Mouse (Mus musculus) forebrain, embryonic 16.5 days (tissue): ENCODE measurements around the gene Ucma. TPM values are rescaled to one million over a fixed set of nuclear protein-coding genes. Genes with fewer than 3 reads are reported as not detected.

Experiments
- ATAC-seq: fragments of 200-750 bp; cut with Nextera tagmentation; 2 replicates; pipeline ENCODE4 v1.8.0; 2017; ENCODE audit warnings: mild to moderate bottlenecking, moderate library complexity
- H3K27ac ChIP-seq: fragments of 300-500 bp; sonication (generic); 2 replicates; pipeline ENCODE4 v1.5.1; 2014; ENCODE audit warnings: low read length, control low read depth
- H3K27me3 ChIP-seq: fragments of 300-500 bp; sonication (generic); replicated peaks from 2 replicates; pipeline ENCODE4 v1.6.1; 2014; ENCODE audit warnings: low read length; ENCODE audit not compliant: control insufficient read depth, insufficient read depth
- H3K36me3 ChIP-seq: fragments of 300-500 bp; sonication (generic); 2 replicates; pipeline ENCODE4 v1.6.1; 2014; ENCODE audit not compliant: control insufficient read depth, insufficient read depth
- H3K4me1 ChIP-seq: fragments of 300-500 bp; sonication (generic); replicated peaks from 2 replicates; pipeline ENCODE4 v1.6.1; 2014; ENCODE audit warnings: low read length; ENCODE audit not compliant: control insufficient read depth, insufficient read depth
- H3K4me2 ChIP-seq: fragments of 300-500 bp; sonication (generic); 2 replicates; pipeline ENCODE4 v1.6.1; 2014; ENCODE audit warnings: mild to moderate bottlenecking, low read length, control low read depth
- H3K4me3 ChIP-seq: fragments of 300-500 bp; sonication (generic); replicated peaks from 2 replicates; pipeline ENCODE4 v1.5.1; 2014; ENCODE audit warnings: mild to moderate bottlenecking, low read length, control low read depth
- H3K9ac ChIP-seq: fragments of 300-500 bp; sonication (generic); replicated peaks from 2 replicates; pipeline ENCODE4 v1.6.1; 2014; ENCODE audit warnings: low read depth, low read length, control low read depth
- H3K9me3 ChIP-seq: fragments of 300-500 bp; sonication (generic); 2 replicates; pipeline ENCODE4 v1.6.1; 2016; ENCODE audit warnings: low read length; ENCODE audit not compliant: control insufficient read depth
- WGBS: fragments of 180-500 bp; shearing (Covaris S2); extraction: QIAGEN DNeasy Blood & Tissue Kit; methylation state at CpG from one replicate; pipeline ENCODE4 v1.1.7; 2014; 5-methylcytosine and 5-hydroxymethylcytosine counted together
- polyA plus RNA-seq: library from polyadenylated mRNA; unstranded; fragments of >200 nt; fragmentation: Nextera tagmentation; extraction: Ambion mirVana; gene quantifications from 2 replicates; pipeline ENCODE4 v1.2.1, GENCODE M21; 2015

Gene Ucma
- polyA plus RNA-seq, 1 experiment from 2014 or later = not detected

GRCm38 (mm10) chr2:4967806-4968205, 8.1 kb upstream of the Ucma start:
- no peaks in the 10 kb centered on the region for H3K36me3 ChIP-seq
- H3K9ac ChIP-seq = no peak overlapping the region
- H3K9me3 ChIP-seq = no peaks in the 10 kb centered on the region
- H3K27me3 ChIP-seq = no peaks in the 10 kb centered on the region
- no peaks in the 10 kb centered on the region for H3K4me1 ChIP-seq
- 92% methylated on average over 2 of the region's 2 CpGs for WGBS
- no peak for ATAC-seq
- no peak overlapping the region for H3K4me3 ChIP-seq
- H3K27ac ChIP-seq = no peak overlapping the region
- H3K4me2 ChIP-seq = no peak overlapping the region

GRCm38 (mm10) chr2:4969083-4969482, 6.8 kb upstream of the Ucma start:
- Histone ChIP-seq H3K27ac (no peak overlapping the region), H3K4me3 (no peak overlapping the region), H3K36me3 (no peaks in the 10 kb centered on the region), H3K9ac (no peak overlapping the region), H3K27me3 (no peaks in the 10 kb centered on the region), H3K4me1 (no peaks in the 10 kb centered on the region), H3K4me2 (no peak overlapping the region), H3K9me3 (no peaks in the 10 kb centered on the region)
- 91% methylated on average over 1 of the region's 2 CpGs for WGBS
- ATAC-seq = no peak

DNA sequence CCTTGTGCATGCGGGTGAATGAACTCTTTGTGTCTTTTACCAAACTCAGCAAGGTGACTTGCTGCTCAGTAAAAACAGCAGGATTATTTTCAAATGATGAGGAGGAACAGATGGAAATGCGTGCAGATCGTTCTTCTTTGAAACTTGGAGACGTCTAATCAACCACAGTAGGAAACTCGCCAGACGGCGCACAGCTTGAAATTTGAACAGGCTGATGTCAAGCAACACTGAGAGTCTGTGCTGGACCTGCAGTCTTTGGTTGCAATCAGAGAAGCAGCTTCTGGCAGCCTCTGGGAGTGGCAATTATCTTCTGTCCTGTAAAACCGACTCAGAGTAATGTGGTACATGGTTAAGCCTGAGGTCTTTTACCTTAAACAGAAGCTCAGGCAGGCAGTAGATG, 2.2 kb downstream of the Ucma start:
- Histone ChIP-seq H3K4me1 (peaks cover 19% of the 10 kb centered on the region), H3K27me3 (no peaks in the 10 kb centered on the region), H3K4me2 (no peak overlapping the region), H3K4me3 (no peak overlapping the region), H3K27ac (peak overlapping the region; percentile 71), H3K36me3 (no peaks in the 10 kb centered on the region), H3K9ac (no peak overlapping the region), H3K9me3 (no peaks in the 10 kb centered on the region)
- peak; percentile 53 for ATAC-seq
- WGBS = 7% methylated on average over 8 of the region's 8 CpGs

DNA sequence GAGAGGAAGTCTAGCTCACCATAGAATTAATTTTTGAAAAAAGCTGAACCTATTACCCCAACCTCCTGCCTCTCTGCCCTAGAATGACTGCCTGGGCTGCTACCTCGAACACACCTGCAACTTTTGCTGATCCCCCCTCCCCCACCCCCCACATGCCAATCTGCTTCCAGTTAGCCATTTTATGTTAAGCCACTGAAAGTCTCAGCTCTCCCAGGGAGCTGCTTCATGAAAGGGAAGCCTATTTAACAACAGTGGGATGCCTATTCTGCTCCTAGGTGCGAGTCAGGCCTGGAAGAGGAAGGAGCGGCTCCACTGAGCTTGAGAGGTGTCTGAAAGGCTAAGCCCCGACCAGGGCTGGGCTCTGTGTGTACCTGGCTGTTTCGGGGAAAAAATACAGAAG, 8.1 kb downstream of the Ucma start:
- Histone ChIP-seq H3K4me2 (no peak overlapping the region), H3K9me3 (no peaks in the 10 kb centered on the region), H3K27me3 (no peaks in the 10 kb centered on the region), H3K4me3 (no peak overlapping the region), H3K4me1 (no peaks in the 10 kb centered on the region), H3K36me3 (no peaks in the 10 kb centered on the region), H3K27ac (no peak overlapping the region), H3K9ac (no peak overlapping the region)
- no peak for ATAC-seq
- WGBS = 17% methylated on average over 5 of the region's 5 CpGs

DNA sequence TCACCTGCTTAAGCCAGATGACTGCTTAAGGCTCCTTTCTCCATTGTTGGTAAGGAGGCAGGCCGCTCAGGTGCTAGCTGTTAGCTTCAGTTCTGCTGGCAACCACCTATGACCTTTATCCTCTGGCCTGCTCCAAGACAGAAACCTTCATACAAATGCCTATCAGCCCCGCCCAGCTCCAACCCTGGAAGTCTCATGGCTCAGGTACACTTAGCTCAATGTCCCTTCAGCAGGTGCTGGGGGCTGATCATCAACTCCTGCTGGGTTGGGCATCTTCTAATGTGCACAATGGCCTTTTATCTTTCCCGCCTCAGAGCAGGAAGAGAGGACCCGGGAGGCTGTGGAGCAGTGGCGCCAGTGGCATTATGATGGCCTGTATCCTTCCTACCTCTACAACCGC, 9.1 kb downstream of the Ucma start:
- Histone ChIP-seq H3K4me1 (no peaks in the 10 kb centered on the region), H3K4me2 (no peak overlapping the region), H3K27me3 (no peaks in the 10 kb centered on the region), H3K9me3 (no peaks in the 10 kb centered on the region), H3K4me3 (no peak overlapping the region), H3K36me3 (no peaks in the 10 kb centered on the region), H3K9ac (no peak overlapping the region), H3K27ac (no peak overlapping the region)
- no peak for ATAC-seq
- WGBS = 81% methylated on average over 6 of the region's 6 CpGs

- 95% methylated on average over 4 of the region's 4 CpGs for WGBS
- ATAC-seq = no peak
- no peaks in the 10 kb centered on the region for H3K27me3 ChIP-seq
- H3K4me3 ChIP-seq = no peak overlapping the region
- H3K9me3 ChIP-seq = no peaks in the 10 kb centered on the region
- no peaks in the 10 kb centered on the region for H3K4me1 ChIP-seq
- no peak overlapping the region for H3K4me2 ChIP-seq
- H3K27ac ChIP-seq = no peak overlapping the region
- no peaks in the 10 kb centered on the region for H3K36me3 ChIP-seq
- H3K9ac ChIP-seq = no peak overlapping the region
Observed at GRCm38 (mm10) chr2:4986798-4987197, 10.9 kb downstream of the Ucma start.

DNA sequence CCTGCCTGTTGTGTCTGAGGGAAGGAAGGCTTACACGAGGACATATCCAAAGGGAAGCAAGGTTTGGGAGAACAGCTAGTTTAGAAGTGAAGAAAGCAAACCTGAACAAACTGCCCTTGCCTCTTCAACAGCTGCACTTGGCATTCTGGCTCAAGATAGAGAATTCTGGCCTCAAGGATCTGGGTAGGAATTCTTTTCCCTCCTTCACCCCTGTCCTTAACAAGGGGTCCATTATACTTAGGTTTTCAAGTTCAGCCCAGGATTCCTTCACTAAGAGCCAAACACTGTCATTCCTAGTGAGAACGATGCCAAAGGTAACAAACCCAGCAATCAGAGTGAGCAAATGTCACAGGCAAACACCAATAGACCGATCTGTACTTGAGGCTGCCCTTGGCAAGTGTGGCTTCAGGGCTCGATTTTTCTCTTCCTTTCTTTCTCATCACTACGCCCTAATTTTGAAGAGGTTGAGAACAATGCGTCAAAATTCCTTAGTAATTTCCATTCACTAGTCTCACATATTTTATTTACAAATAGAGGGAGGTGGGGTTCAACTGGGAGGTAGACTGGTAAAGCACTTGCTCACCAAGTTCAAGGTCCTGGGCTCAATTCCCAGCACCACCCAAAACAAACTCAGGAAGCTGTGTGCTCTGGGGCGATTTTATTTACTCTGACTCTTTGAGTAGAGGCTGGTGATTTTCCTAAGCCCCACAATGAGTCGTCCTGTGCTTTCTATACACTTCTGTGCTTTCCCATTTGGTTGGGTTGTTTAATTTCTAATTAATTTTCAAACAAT, 11.7 kb downstream of the Ucma start:
- no peak for ATAC-seq
- Histone ChIP-seq H3K9me3 (no peaks in the 10 kb centered on the region), H3K36me3 (no peaks in the 10 kb centered on the region), H3K4me1 (no peaks in the 10 kb centered on the region), H3K4me3 (no peak overlapping the region), H3K27ac (no peak overlapping the region), H3K27me3 (no peaks in the 10 kb centered on the region), H3K9ac (no peak overlapping the region), H3K4me2 (no peak overlapping the region)
- 79% methylated on average over 8 of the region's 8 CpGs for WGBS

GRCm38 (mm10) chr2:4988826-4989424, 13.0 kb downstream of the Ucma start:
- H3K9me3 ChIP-seq = no peaks in the 10 kb centered on the region
- H3K4me1 ChIP-seq = no peaks in the 10 kb centered on the region
- H3K27me3 ChIP-seq = no peaks in the 10 kb centered on the region
- WGBS = 78% methylated on average over 11 of the region's 11 CpGs
- H3K27ac ChIP-seq = no peak overlapping the region
- no peak overlapping the region for H3K4me2 ChIP-seq
- no peak overlapping the region for H3K9ac ChIP-seq
- H3K36me3 ChIP-seq = no peaks in the 10 kb centered on the region
- ATAC-seq = no peak
- H3K4me3 ChIP-seq = no peak overlapping the region

GRCm38 (mm10) chr2:4993584-4993983, 17.7 kb downstream of the Ucma start:
- 88% methylated on average over 11 of the region's 11 CpGs for WGBS
- no peak for ATAC-seq
- Histone ChIP-seq H3K4me3 (no peak overlapping the region), H3K27me3 (no peaks in the 10 kb centered on the region), H3K9ac (no peak overlapping the region), H3K4me2 (no peak overlapping the region), H3K36me3 (no peaks in the 10 kb centered on the region; the same call in 1 of the 2 replicates), H3K4me1 (no peaks in the 10 kb centered on the region), H3K27ac (no peak overlapping the region), H3K9me3 (no peaks in the 10 kb centered on the region)
